Mouse (Mus musculus) CD8-positive naive resting alpha-beta T cell, adult 57 days (primary cell): Measurements from ENCODE around the gene Cdc14b. TPM values are rescaled to one million over a fixed set of nuclear protein-coding genes. Genes with fewer than 3 reads are reported as not detected.

Source experiments
- total RNA-seq: library from RNA; stranded (reverse); gene quantifications from one replicate; pipeline ENCODE4 v1.2.4, GENCODE M21; 2023

Cdc14b gene
- total RNA-seq = 49.9 TPM

DNA sequence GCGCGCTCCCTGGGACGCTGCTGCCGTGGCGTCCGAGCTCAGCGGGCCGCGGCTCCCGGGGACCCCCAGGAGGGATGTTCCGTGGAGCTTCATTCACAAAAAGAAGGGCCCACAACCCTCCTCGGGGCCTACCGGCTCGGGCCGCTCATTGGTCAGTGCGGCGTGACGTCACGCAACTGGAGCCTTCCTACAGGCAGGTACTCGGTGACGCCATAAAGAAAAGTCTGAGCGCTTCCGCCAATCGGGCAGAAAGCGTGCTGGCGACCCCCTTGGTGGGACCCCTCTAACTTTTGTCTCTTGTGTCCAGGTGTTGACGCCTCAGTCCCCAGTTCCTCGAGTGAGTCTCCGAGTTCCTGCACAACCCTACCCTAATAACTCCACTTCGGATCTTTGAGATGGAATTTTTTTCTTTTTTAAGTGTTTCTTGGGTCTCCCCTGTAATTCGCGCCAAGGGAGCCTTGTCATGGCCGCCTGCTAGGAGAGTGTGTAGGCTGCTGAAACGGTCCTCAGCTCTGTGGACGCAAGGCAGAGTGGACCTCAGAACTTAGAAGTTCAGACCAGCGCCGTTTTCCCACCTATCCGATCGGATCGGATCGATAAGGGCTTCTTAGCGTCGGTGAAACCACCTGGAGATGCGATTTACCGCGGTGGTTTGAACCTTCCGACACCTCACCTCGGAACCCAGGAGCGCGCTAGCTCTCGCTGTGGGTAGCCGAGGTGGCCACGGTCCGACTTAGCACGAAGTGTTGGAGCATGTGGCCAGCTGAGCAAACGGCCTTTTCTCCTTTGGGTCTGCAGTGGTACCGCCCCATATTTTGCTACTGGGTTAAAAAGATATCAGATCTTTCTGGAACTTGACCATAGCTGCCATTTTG lies at the start of gene Cdc14b:
TSS of gene Cdc14b (minus strand) at position 412 of the 875 bp plus-strand sequence.

GRCm38 (mm10) chr13:64312024-64312915 lies 37.2 kb upstream of the Cdc14b start, which contains the start of gene Aaed1:
Gene Aaed1 (minus strand): TSS chr13:64312710.

DNA sequence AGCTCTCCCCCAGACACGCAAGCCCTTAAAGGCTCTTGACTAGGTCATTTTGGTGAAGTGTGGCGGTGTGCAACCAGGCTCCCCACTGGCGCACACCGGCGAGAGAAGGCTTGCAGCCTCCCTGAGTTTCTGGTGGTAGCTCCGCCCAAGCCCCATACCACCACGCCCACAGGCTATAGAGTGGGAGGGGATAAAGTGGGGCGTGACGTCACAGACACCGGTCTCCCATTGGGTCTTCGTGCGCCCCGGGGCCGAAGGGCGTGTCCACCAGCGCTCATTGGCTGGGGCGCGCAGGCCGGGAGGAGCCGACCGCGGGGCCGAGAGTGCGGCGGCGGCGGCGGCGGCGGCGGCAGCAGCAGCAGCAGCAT lies 113.6 kb downstream of the Cdc14b start, which contains the start of gene Habp4:
TSS of gene Habp4 (plus strand) at position 277 of the 368 bp plus-strand sequence.

DNA sequence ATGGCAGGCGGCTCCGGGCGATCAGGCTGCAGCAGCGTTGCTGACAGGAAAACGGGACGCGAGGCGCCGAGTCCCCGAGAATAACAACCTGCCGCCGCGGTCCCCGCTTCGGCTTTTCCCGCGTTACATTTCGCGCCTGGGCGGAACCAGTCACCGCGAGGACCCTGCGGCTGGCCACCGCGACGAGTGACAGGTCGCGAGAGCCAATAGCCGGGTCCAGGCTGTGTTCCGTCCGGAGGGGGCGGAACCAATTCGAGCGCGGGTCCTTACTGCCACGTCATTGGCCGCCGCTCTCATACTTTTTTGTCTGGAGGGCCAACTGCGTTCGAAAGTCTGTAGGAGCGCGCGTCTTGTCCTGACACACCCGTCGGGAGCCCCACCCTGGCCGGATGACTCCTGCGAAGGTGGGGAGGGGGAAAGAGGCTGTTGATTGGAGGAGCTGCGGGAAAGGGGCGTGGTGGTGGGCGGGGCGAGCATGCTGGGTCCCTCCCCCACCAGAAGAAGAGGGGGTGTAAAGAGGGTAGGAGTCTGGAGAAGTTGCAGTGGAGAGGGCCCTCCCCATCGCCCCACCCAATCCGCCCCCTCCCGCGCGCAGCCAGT lies 121.9 kb downstream of the Cdc14b start, which contains the start of gene Zfp367:
TSS of gene Zfp367 (minus strand) at position 120 of the 600 bp plus-strand sequence.

Other genes with a start within 250 kb of the Cdc14b start
- gene Hsd17b3, start 186.1 kb downstream of the Cdc14b start, total RNA-seq = not detected
- 12.3 TPM for gene Slc35d2, start 145.9 kb downstream of the Cdc14b start, total RNA-seq
- gene Zfp367, start 122.1 kb downstream of the Cdc14b start, total RNA-seq = 13.6 TPM
- 12.0 TPM for gene Habp4, start 113.5 kb downstream of the Cdc14b start, total RNA-seq
- 65.4 TPM for gene Aaed1, start 37.4 kb upstream of the Cdc14b start, total RNA-seq
- gene Ctsl, start 95.6 kb upstream of the Cdc14b start, total RNA-seq = 43.9 TPM
- 4.1 TPM for gene Cdk20, start 157.0 kb upstream of the Cdc14b start, total RNA-seq
- gene Fam240b, start 222.5 kb upstream of the Cdc14b start, total RNA-seq = not detected